Mouse (Mus musculus) CH12.LX (cell line): ENCODE data around the gene Mul1. TPM values are rescaled to one million over a fixed set of nuclear protein-coding genes. Genes with fewer than 3 reads are reported as not detected.

ENCODE experiments used
- DNase-seq: peaks from one replicate; pipeline ENCODE4 v3.0.0-alpha.2; 2013; ENCODE audit errors: extremely low read depth
- H3K27ac ChIP-seq: 2 replicates; pipeline ENCODE4 v1.5.1; 2012; ENCODE audit warnings: low read depth, mild to moderate bottlenecking, control low read depth, moderate library complexity; ENCODE audit not compliant: insufficient read depth
- H3K27me3 ChIP-seq: replicated peaks from 2 replicates; pipeline ENCODE3; 2012; ENCODE audit warnings: inconsistent platforms
- H3K36me3 ChIP-seq, 2 experiments: replicated peaks in 1 of 2; 2 replicates each; pipeline versions ENCODE3 to v1.6.1; 2012; ENCODE audit warnings: inconsistent platforms in 1 of 2, low read length in 1 of 2, mild to moderate bottlenecking in 1 of 2, mixed read lengths in 1 of 2, moderate library complexity in 1 of 2; ENCODE audit not compliant: control insufficient read depth in 1 of 2, insufficient read depth in 1 of 2
- H3K4me1 ChIP-seq, 2 experiments: 2 replicates each; pipeline ENCODE4 v1.6.1; 2012; ENCODE audit warnings: inconsistent platforms in 1 of 2, moderate library complexity in 1 of 2; ENCODE audit not compliant: insufficient read depth in 2 of 2, control insufficient read depth in 1 of 2
- H3K4me2 ChIP-seq: 2 replicates; pipeline ENCODE4 v1.6.1; 2012; ENCODE audit warnings: low read depth, mild to moderate bottlenecking, control low read depth; ENCODE audit not compliant: poor library complexity, insufficient read depth, severe bottlenecking
- H3K4me3 ChIP-seq, 3 experiments: fragments of 150-350 bp in 1 of 3; sonication (generic) in 1 of 3; replicated peaks in 1 of 3; 2 replicates each; pipeline versions ENCODE3 to v1.5.1; 2011 to 2012; ENCODE audit warnings: low read depth in 2 of 3, low read length in 2 of 3, mild to moderate bottlenecking in 2 of 3, moderate library complexity in 2 of 3, control low read depth in 1 of 3, improper control_type of control experiment in 1 of 3, inconsistent platforms in 1 of 3, mixed read lengths in 1 of 3; ENCODE audit not compliant: poor library complexity in 1 of 3
- H3K79me2 ChIP-seq: replicated peaks from 2 replicates; pipeline ENCODE4 v1.6.1; 2012; ENCODE audit warnings: mild to moderate bottlenecking, moderate library complexity; ENCODE audit not compliant: control insufficient read depth, poor library complexity, insufficient read depth, severe bottlenecking; ENCODE audit errors: extremely low read depth
- H3K9ac ChIP-seq: 2 replicates; pipeline ENCODE4 v1.6.1; 2012; ENCODE audit warnings: low read depth, mild to moderate bottlenecking, control low read depth, moderate library complexity; ENCODE audit not compliant: insufficient read depth
- H3K9me3 ChIP-seq: replicated peaks from 2 replicates; pipeline ENCODE3; 2012; ENCODE audit warnings: low read length, inconsistent platforms, mixed read lengths
- CTCF ChIP-seq, 2 experiments: IDR thresholded peaks in 1 of 2; conservative IDR thresholded peaks in 1 of 2; 2 replicates each; pipeline ENCODE4 v1.5.1; 2011 to 2012; ENCODE audit warnings: low read depth in 2 of 2, low read length in 2 of 2, improper control_type of control experiment in 1 of 2, inconsistent platforms in 1 of 2, mild to moderate bottlenecking in 1 of 2, moderate library complexity in 1 of 2
- EP300 ChIP-seq: IDR thresholded peaks from 2 replicates; pipeline ENCODE4 v1.6.1; 2011; ENCODE audit warnings: low read length, improper control_type of control experiment
- JUND ChIP-seq: conservative IDR thresholded peaks from 2 replicates; pipeline ENCODE4 v1.6.1; 2011; ENCODE audit warnings: low read depth, low read length, improper control_type of control experiment
- NRF1 ChIP-seq: IDR thresholded peaks from 2 replicates; pipeline ENCODE4 v1.6.1; 2014; ENCODE audit warnings: low read depth, mild to moderate bottlenecking, inconsistent platforms, low read length, improper control_type of control experiment, moderate library complexity
- POLR2A ChIP-seq: IDR thresholded peaks from 2 replicates; pipeline ENCODE4 v1.6.1; 2011; ENCODE audit warnings: low read depth, mild to moderate bottlenecking, improper control_type of control experiment, low read length
- UBTF ChIP-seq: IDR thresholded peaks from 2 replicates; pipeline ENCODE4 v1.6.1; 2012; ENCODE audit warnings: low read depth, mild to moderate bottlenecking, inconsistent platforms, low read length, improper control_type of control experiment, moderate library complexity
- USF2 ChIP-seq: conservative IDR thresholded peaks from 2 replicates; pipeline ENCODE4 v1.6.1; 2011; ENCODE audit warnings: low read depth, low read length, improper control_type of control experiment
- ZKSCAN1 ChIP-seq: IDR thresholded peaks from 2 replicates; pipeline ENCODE4 v1.6.1; 2012; ENCODE audit warnings: low read depth, inconsistent platforms, low read length, improper control_type of control experiment, borderline replicate concordance
- ZNF384 ChIP-seq: IDR thresholded peaks from 2 replicates; pipeline ENCODE4 v1.6.1; 2012; ENCODE audit warnings: low read depth, low read length, improper control_type of control experiment, inconsistent platforms
- dilution Hi-C: fragments of 300-500 bp; cut with MboI; formaldehyde crosslinking; loops from 2 replicates; pipeline ENCODE4 v1.14.3; 2020; ENCODE audit warnings: low sequenced_read_pairs; ENCODE audit not compliant: extremely low pct_unique_long_range_greater_than_20kb, extremely low pct_ligation_motif_present
- in situ Hi-C: fragments of 300-500 bp; cut with MboI; formaldehyde crosslinking; loops from 3 replicates; pipeline ENCODE4 v1.14.3; 2019; ENCODE audit warnings: low sequenced_read_pairs, low pct_ligation_motif_present, low pct_unique_long_range_greater_than_20kb, mixed read lengths
- polyA plus RNA-seq: library from polyadenylated mRNA; unstranded; fragments of >175 nt; gene quantifications from 2 replicates; pipeline ENCODE4 v1.2.1, GENCODE M21; 2012; ENCODE audit warnings: low read depth; ENCODE audit not compliant: insufficient read length
- total RNA-seq, 2 experiments: library from RNA; depleted of rRNA; stranded (reverse); fragments of 300-350 nt in 1 of 2; fragments of >200 nt in 1 of 2; gene quantifications; 2 replicates each; pipeline ENCODE4 v1.2.3; 2012 to 2014

The Mul1 gene
- total and polyA plus RNA-seq, 3 experiments = 10.2 to 20.2 (median 12.3) TPM

- H3K4me2 ChIP-seq = peak overlapping the region; percentile 85
- peaks cover 2% of the 10 kb centered on the region for H3K9me3 ChIP-seq
- peak; percentile 59 for TF ChIP-seq NRF1
- no peak for TF ChIP-seq POLR2A
- H3K4me1 ChIP-seq = peaks cover 12 to 40% of the 10 kb centered on the region in 2 experiments
- peak overlapping the region in 2 of 3 experiments; percentile 40 to 68 for H3K4me3 ChIP-seq
- H3K36me3 ChIP-seq = no peaks in the 10 kb centered on the region
- in situ Hi-C loops = no loop called here
- no peak overlapping the region for H3K27ac ChIP-seq
- H3K79me2 ChIP-seq = no peaks in the 10 kb centered on the region
- dilution Hi-C loops = no loop called here
- no peak for DNase-seq
- H3K9ac ChIP-seq = peak overlapping the region; percentile 72; the same call in 1 of the 2 replicates
- H3K27me3 ChIP-seq = peaks cover 95% of the 10 kb centered on the region
Observed at GRCm38 (mm10) chr4:138455141-138455955, 20.9 kb downstream of the Mul1 start.

- in situ Hi-C loops (no loop called here), dilution Hi-C loops (no loop called here)
- H3K79me2 ChIP-seq = no peaks in the 10 kb centered on the region
- TF ChIP-seq ZKSCAN1 = no peak
- TF ChIP-seq EP300 = no peak
- no peak for TF ChIP-seq JUND
- peak; percentile 93; the same call in 1 of the 2 replicates for TF ChIP-seq UBTF
- peak overlapping the region in 2 of 3 experiments; percentile 40 to 68 for H3K4me3 ChIP-seq
- peaks cover 97% of the 10 kb centered on the region for H3K27me3 ChIP-seq
- DNase-seq = no peak
- H3K27ac ChIP-seq = no peak overlapping the region
- no peak overlapping the region for H3K9ac ChIP-seq
- no peaks in the 10 kb centered on the region for H3K36me3 ChIP-seq
- H3K4me2 ChIP-seq = peak overlapping the region; percentile 85
- peaks cover 12 to 40% of the 10 kb centered on the region in 2 experiments for H3K4me1 ChIP-seq
- peaks cover 2% of the 10 kb centered on the region for H3K9me3 ChIP-seq
Observed at GRCm38 (mm10) chr4:138455956-138456341, 21.5 kb downstream of the Mul1 start.

- Histone ChIP-seq H3K9ac (no peak overlapping the region), H3K27ac (no peak overlapping the region), H3K9me3 (peaks cover 7% of the 10 kb centered on the region), H3K36me3 (no peaks in the 10 kb centered on the region), H3K79me2 (no peaks in the 10 kb centered on the region), H3K4me3 (peak overlapping the region in 2 of 3 experiments; percentile 40 to 68), H3K4me2 (peak overlapping the region; percentile 85), H3K27me3 (peaks cover 97% of the 10 kb centered on the region), H3K4me1 (peaks cover 12 to 40% of the 10 kb centered on the region in 2 experiments)
- in situ Hi-C loops (no loop called here), dilution Hi-C loops (no loop called here)
- no peak for DNase-seq
- TF ChIP-seq CTCF (conservative IDR thresholded peaks at IDR 0.05 in 1 of 2, IDR thresholded peaks at IDR 0.05 in 1 of 2; ENCODE audit: low read depth in 2 of 2, low read length in 2 of 2) (peak in 1 of 2 experiments; percentile 15; a peak in 2 of 4 replicates), USF2 (no peak), ZNF384 (peak; percentile 86)
Observed at GRCm38 (mm10) chr4:138456536-138456935, 22.1 kb downstream of the Mul1 start.
